Mouse (Mus musculus): ENCODE data around the gene Adh6b. TPM values are rescaled to one million over a fixed set of nuclear protein-coding genes. Genes with fewer than 3 reads are reported as not detected.

Adh6b gene
- polyA plus RNA-seq, 1 experiment from 2014 or later, result 0.81 TPM

- Histone ChIP-seq H3K4me3 (no peak overlapping the region), H3K27ac (no peak overlapping the region), H3K36me3 (no peaks in the 10 kb centered on the region), H3K27me3 (ENCODE audit: low read depth, poor library complexity, severe bottlenecking) (no peaks in the 10 kb centered on the region), H3K9me3 (replicated peaks) (no peaks in the 10 kb centered on the region), H3K4me1 (no peaks in the 10 kb centered on the region)
- no peak for DNase-seq (ENCODE audit: low spot score)
- 95% methylated on average over 17 of the region's 17 CpGs for WGBS
Observed at GRCm38 (mm10) chr3:138325001-138325400, 16.6 kb upstream of the Adh6b start.

GRCm38 (mm10) chr3:138325466-138325865, 16.1 kb upstream of the Adh6b start:
- Histone ChIP-seq H3K27me3 (ENCODE audit: low read depth, poor library complexity, severe bottlenecking) (no peaks in the 10 kb centered on the region), H3K36me3 (no peaks in the 10 kb centered on the region), H3K4me1 (no peaks in the 10 kb centered on the region), H3K27ac (no peak overlapping the region), H3K9me3 (replicated peaks) (no peaks in the 10 kb centered on the region), H3K4me3 (no peak overlapping the region)
- WGBS, result 94% methylated on average over 6 of the region's 6 CpGs
- peak; percentile 3 for DNase-seq (ENCODE audit: low spot score)

GRCm38 (mm10) chr3:138333910-138334309, 7.7 kb upstream of the Adh6b start:
- H3K9me3 ChIP-seq (replicated peaks), result no peaks in the 10 kb centered on the region
- DNase-seq (ENCODE audit: low spot score), result no peak
- no peaks in the 10 kb centered on the region for H3K27me3 ChIP-seq (ENCODE audit: low read depth, poor library complexity, severe bottlenecking)
- no peak overlapping the region for H3K27ac ChIP-seq
- no peak overlapping the region for H3K4me3 ChIP-seq
- WGBS, result 87% methylated on average over 8 of the region's 8 CpGs
- H3K36me3 ChIP-seq, result no peaks in the 10 kb centered on the region
- 0 out of 2 replicates have a peak, but pooled peaks cover 3% of the 10 kb centered on the region for H3K4me1 ChIP-seq

GRCm38 (mm10) chr3:138334320-138334719, 7.3 kb upstream of the Adh6b start:
- H3K4me1 ChIP-seq, result 0 out of 2 replicates have a peak, but pooled peaks cover 3% of the 10 kb centered on the region
- WGBS, result 61% methylated on average over 4 of the region's 4 CpGs

GRCm38 (mm10) chr3:138335566-138335965, 6.0 kb upstream of the Adh6b start:
- H3K4me1 ChIP-seq, result 0 out of 2 replicates have a peak, but pooled peaks cover 3% of the 10 kb centered on the region
- no peak overlapping the region for H3K27ac ChIP-seq
- H3K36me3 ChIP-seq, result no peaks in the 10 kb centered on the region
- DNase-seq (ENCODE audit: low spot score), result no peak
- 93% methylated on average over 1 of the region's 1 CpGs for whole genome bisulfite sequencing
- no peak overlapping the region for H3K4me3 ChIP-seq
- H3K9me3 ChIP-seq (replicated peaks), result no peaks in the 10 kb centered on the region
- no peaks in the 10 kb centered on the region for H3K27me3 ChIP-seq (ENCODE audit: low read depth, poor library complexity, severe bottlenecking)

More at GRCm38 (mm10) chr3:138334320-138334719, 7.3 kb upstream of the Adh6b start:
- H3K27me3 ChIP-seq (ENCODE audit: low read depth, poor library complexity, severe bottlenecking), result no peaks in the 10 kb centered on the region
- DNase-seq (ENCODE audit: low spot score), result no peak
- H3K9me3 ChIP-seq (replicated peaks), result no peaks in the 10 kb centered on the region
- no peak overlapping the region for H3K27ac ChIP-seq
- H3K4me3 ChIP-seq, result no peak overlapping the region
- no peaks in the 10 kb centered on the region for H3K36me3 ChIP-seq

- DNase-seq (ENCODE audit: low spot score), result no peak
- H3K9me3 ChIP-seq (replicated peaks), result no peaks in the 10 kb centered on the region
- H3K36me3 ChIP-seq, result no peaks in the 10 kb centered on the region
- no peak overlapping the region for H3K4me3 ChIP-seq
- no peak overlapping the region for H3K27ac ChIP-seq
- 63% methylated on average over 3 of the region's 3 CpGs for WGBS
- no peaks in the 10 kb centered on the region for H3K27me3 ChIP-seq (ENCODE audit: low read depth, poor library complexity, severe bottlenecking)
- 0 out of 2 replicates have a peak, but pooled peaks cover 3% of the 10 kb centered on the region for H3K4me1 ChIP-seq
Observed at GRCm38 (mm10) chr3:138336104-138336754, 5.3 kb upstream of the Adh6b start.

GRCm38 (mm10) chr3:138347041-138347440, 5.5 kb downstream of the Adh6b start:
- no peak overlapping the region for H3K4me3 ChIP-seq
- H3K27ac ChIP-seq, result no peak overlapping the region
- DNase-seq (ENCODE audit: low spot score), result no peak
- no peaks in the 10 kb centered on the region for H3K4me1 ChIP-seq
- H3K36me3 ChIP-seq, result no peaks in the 10 kb centered on the region
- 72% methylated on average over 3 of the region's 3 CpGs for WGBS
- no peaks in the 10 kb centered on the region for H3K27me3 ChIP-seq (ENCODE audit: low read depth, poor library complexity, severe bottlenecking)
- no peaks in the 10 kb centered on the region for H3K9me3 ChIP-seq (replicated peaks)

- H3K4me1 ChIP-seq, result no peaks in the 10 kb centered on the region
- WGBS, result 94% methylated on average over 11 of the region's 11 CpGs
- H3K36me3 ChIP-seq, result no peaks in the 10 kb centered on the region
- H3K4me3 ChIP-seq, result no peak overlapping the region
- no peaks in the 10 kb centered on the region for H3K9me3 ChIP-seq (replicated peaks)
- H3K27ac ChIP-seq, result no peak overlapping the region
- no peaks in the 10 kb centered on the region for H3K27me3 ChIP-seq (ENCODE audit: low read depth, poor library complexity, severe bottlenecking)
- DNase-seq (ENCODE audit: low spot score), result no peak
Observed at GRCm38 (mm10) chr3:138352012-138352809, 10.6 kb downstream of the Adh6b start.

GRCm38 (mm10) chr3:138358856-138359255, 17.3 kb downstream of the Adh6b start:
- Histone ChIP-seq H3K27me3 (ENCODE audit: low read depth, poor library complexity, severe bottlenecking) (no peaks in the 10 kb centered on the region), H3K36me3 (no peaks in the 10 kb centered on the region), H3K4me1 (no peaks in the 10 kb centered on the region), H3K4me3 (no peak overlapping the region), H3K9me3 (replicated peaks) (no peaks in the 10 kb centered on the region), H3K27ac (no peak overlapping the region)
- WGBS, result 86% methylated on average over 7 of the region's 7 CpGs
- no peak for DNase-seq (ENCODE audit: low spot score)

GRCm38 (mm10) chr3:138360721-138361120, 19.1 kb downstream of the Adh6b start:
- H3K27ac ChIP-seq, result no peak overlapping the region
- no peak for DNase-seq (ENCODE audit: low spot score)
- no peak overlapping the region for H3K4me3 ChIP-seq
- H3K36me3 ChIP-seq, result no peaks in the 10 kb centered on the region
- H3K4me1 ChIP-seq, result no peaks in the 10 kb centered on the region
- 90% methylated on average over 4 of the region's 4 CpGs for WGBS
- H3K27me3 ChIP-seq (ENCODE audit: low read depth, poor library complexity, severe bottlenecking), result no peaks in the 10 kb centered on the region
- H3K9me3 ChIP-seq (replicated peaks), result no peaks in the 10 kb centered on the region

GRCm38 (mm10) chr3:138362920-138363319, 21.3 kb downstream of the Adh6b start:
- 87% methylated on average over 2 of the region's 2 CpGs for WGBS
- no peak for DNase-seq (ENCODE audit: low spot score)
- no peaks in the 10 kb centered on the region for H3K4me1 ChIP-seq

GRCm38 (mm10) chr3:138366181-138366580, 24.6 kb downstream of the Adh6b start:
- Histone ChIP-seq H3K36me3 (no peaks in the 10 kb centered on the region), H3K27ac (no peak overlapping the region), H3K4me3 (no peak overlapping the region), H3K9me3 (replicated peaks) (no peaks in the 10 kb centered on the region), H3K27me3 (ENCODE audit: low read depth, poor library complexity, severe bottlenecking) (no peaks in the 10 kb centered on the region), H3K4me1 (no peaks in the 10 kb centered on the region)
- WGBS, result 81% methylated on average over 2 of the region's 2 CpGs
- no peak for DNase-seq (ENCODE audit: low spot score)

More at GRCm38 (mm10) chr3:138362920-138363319, 21.3 kb downstream of the Adh6b start:
- Histone ChIP-seq H3K9me3 (replicated peaks) (no peaks in the 10 kb centered on the region), H3K27ac (no peak overlapping the region), H3K36me3 (no peaks in the 10 kb centered on the region), H3K4me3 (no peak overlapping the region), H3K27me3 (ENCODE audit: low read depth, poor library complexity, severe bottlenecking) (no peaks in the 10 kb centered on the region)

GRCm38 (mm10) chr3:138369546-138369945, 28.0 kb downstream of the Adh6b start:
- no peaks in the 10 kb centered on the region for H3K27me3 ChIP-seq (ENCODE audit: low read depth, poor library complexity, severe bottlenecking)
- WGBS, result 87% methylated on average over 1 of the region's 1 CpGs

More at GRCm38 (mm10) chr3:138369546-138369945, 28.0 kb downstream of the Adh6b start:
- Histone ChIP-seq H3K36me3 (no peaks in the 10 kb centered on the region), H3K4me3 (no peak overlapping the region), H3K4me1 (no peaks in the 10 kb centered on the region), H3K27ac (no peak overlapping the region), H3K9me3 (replicated peaks) (no peaks in the 10 kb centered on the region)
- no peak for DNase-seq (ENCODE audit: low spot score)

All from limb, embryonic 10.5 days (tissue).